Mouse (Mus musculus): ENCODE measurements around the gene Hs3st3b1. TPM values are rescaled to one million over a fixed set of nuclear protein-coding genes. Genes with fewer than 3 reads are reported as not detected.

Gene Hs3st3b1
- polyA plus RNA-seq, 1 experiment from 2014 or later: 14.5 TPM

- no peaks in the 10 kb centered on the region; the same call in none of the 2 replicates for H3K4me1 ChIP-seq (ENCODE audit: control insufficient read depth, low read depth, low read length)
- no peak overlapping the region for H3K27ac ChIP-seq (ENCODE audit: low read length)
These were observed 17.3 kb downstream of the Hs3st3b1 start for GRCm38 (mm10) chr11:63904787-63905186.

GRCm38 (mm10) chr11:63898509-63899168 is 23.5 kb downstream of the Hs3st3b1 start:
- Histone ChIP-seq H3K27ac (ENCODE audit: low read length) (no peak overlapping the region), H3K36me3 (ENCODE audit: control insufficient read depth, insufficient read depth) (no peaks in the 10 kb centered on the region), H3K9ac (ENCODE audit: low read depth, low read length) (no peak overlapping the region), H3K4me1 (ENCODE audit: control insufficient read depth, low read depth, low read length) (peaks cover 2% of the 10 kb centered on the region; the same call in 1 of the 2 replicates), H3K4me3 (ENCODE audit: low read depth, low read length) (no peak overlapping the region), H3K9me3 (replicated peaks; ENCODE audit: control insufficient read depth, low read length) (no peaks in the 10 kb centered on the region), H3K4me2 (ENCODE audit: low read depth, low read length) (no peak overlapping the region), H3K27me3 (ENCODE audit: control insufficient read depth, insufficient read depth, low read depth, low read length) (no peaks in the 10 kb centered on the region)
- no peak for ATAC-seq (ENCODE audit: low read depth)
- 36% methylated on average over 9 of the region's 9 CpGs for WGBS (ENCODE audit: insufficient replicate concordance)

More at GRCm38 (mm10) chr11:63904787-63905186, 17.3 kb downstream of the Hs3st3b1 start:
- no peak for ATAC-seq (ENCODE audit: low read depth)
- H3K9ac ChIP-seq (ENCODE audit: low read depth, low read length): no peak overlapping the region
- H3K36me3 ChIP-seq (ENCODE audit: control insufficient read depth, insufficient read depth): no peaks in the 10 kb centered on the region
- H3K9me3 ChIP-seq (replicated peaks; ENCODE audit: control insufficient read depth, low read length): no peaks in the 10 kb centered on the region
- no peak overlapping the region for H3K4me3 ChIP-seq (ENCODE audit: low read depth, low read length)
- H3K27me3 ChIP-seq (ENCODE audit: control insufficient read depth, insufficient read depth, low read depth, low read length): no peaks in the 10 kb centered on the region
- no peak overlapping the region for H3K4me2 ChIP-seq (ENCODE audit: low read depth, low read length)
- WGBS (ENCODE audit: insufficient replicate concordance): 25% methylated on average over 4 of the region's 4 CpGs

DNA sequence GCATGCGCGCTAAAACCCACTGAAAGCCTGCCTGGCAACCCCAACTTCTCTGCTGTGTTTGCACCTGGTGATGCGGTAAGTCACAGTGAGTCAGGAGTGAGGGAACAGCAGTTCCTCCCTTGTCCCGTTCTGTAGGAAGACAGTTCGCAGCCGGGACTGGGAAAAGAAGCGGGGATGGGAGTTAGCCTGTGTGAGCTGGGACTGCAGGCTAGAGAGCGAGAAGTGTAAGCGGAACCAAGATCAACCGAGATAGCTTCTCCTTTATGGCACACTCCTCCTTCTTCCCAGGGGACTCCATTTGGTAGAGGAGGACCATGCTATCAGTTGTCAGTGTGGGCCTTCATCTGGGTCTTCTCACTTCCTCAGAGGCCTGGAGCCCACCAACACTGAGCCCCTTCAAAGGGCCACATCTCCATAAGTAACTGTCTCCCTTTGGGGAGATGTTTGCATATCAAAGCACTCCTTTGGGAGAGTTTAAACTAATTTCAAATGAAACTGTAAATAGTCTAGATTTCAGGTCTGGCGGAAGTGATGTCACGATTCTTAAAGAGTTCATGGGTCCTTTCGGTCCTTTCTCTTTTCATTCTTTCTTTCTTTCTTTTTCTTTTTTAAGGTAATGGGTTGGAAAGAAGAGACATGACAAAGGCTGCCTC is 24.1 kb downstream of the Hs3st3b1 start:
- ATAC-seq (ENCODE audit: low read depth): no peak

DNA sequence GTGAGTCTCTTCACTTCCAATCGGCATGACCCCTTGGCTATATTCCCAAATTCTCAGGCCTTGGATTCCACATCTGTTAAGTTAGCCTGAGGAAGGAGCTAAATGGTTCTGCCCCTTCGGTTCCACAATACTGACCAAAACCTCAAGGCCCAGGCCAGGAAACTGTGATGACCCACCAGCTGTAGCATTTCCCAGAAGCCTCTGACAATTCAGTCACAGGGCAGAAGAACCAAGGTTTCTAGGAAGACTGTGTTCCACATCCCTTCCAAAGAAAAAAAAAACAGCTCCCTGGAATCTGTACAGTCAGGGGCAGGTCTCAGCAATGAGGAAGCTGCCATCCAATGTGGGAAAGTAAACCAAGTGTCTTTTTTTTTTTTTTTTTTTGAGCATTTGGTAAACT is 25.1 kb downstream of the Hs3st3b1 start:
- Histone ChIP-seq H3K4me1 (ENCODE audit: control insufficient read depth, low read depth, low read length) (peaks cover 2% of the 10 kb centered on the region; the same call in 1 of the 2 replicates), H3K4me3 (ENCODE audit: low read depth, low read length) (no peak overlapping the region), H3K36me3 (ENCODE audit: control insufficient read depth, insufficient read depth) (no peaks in the 10 kb centered on the region), H3K27ac (ENCODE audit: low read length) (no peak overlapping the region), H3K9me3 (replicated peaks; ENCODE audit: control insufficient read depth, low read length) (no peaks in the 10 kb centered on the region), H3K4me2 (ENCODE audit: low read depth, low read length) (no peak overlapping the region), H3K27me3 (ENCODE audit: control insufficient read depth, insufficient read depth, low read depth, low read length) (no peaks in the 10 kb centered on the region), H3K9ac (ENCODE audit: low read depth, low read length) (no peak overlapping the region)
- WGBS (ENCODE audit: insufficient replicate concordance): 53% methylated on average over 2 of the region's 2 CpGs
- no peak for ATAC-seq (ENCODE audit: low read depth)

More for the DNA sequence above, 24.1 kb downstream of the Hs3st3b1 start:
- no peak overlapping the region for H3K4me2 ChIP-seq (ENCODE audit: low read depth, low read length)
- no peak overlapping the region for H3K27ac ChIP-seq (ENCODE audit: low read length)
- 62% methylated on average over 13 of the region's 13 CpGs for WGBS (ENCODE audit: insufficient replicate concordance)
- no peaks in the 10 kb centered on the region for H3K36me3 ChIP-seq (ENCODE audit: control insufficient read depth, insufficient read depth)
- H3K4me3 ChIP-seq (ENCODE audit: low read depth, low read length): no peak overlapping the region
- H3K9ac ChIP-seq (ENCODE audit: low read depth, low read length): no peak overlapping the region
- H3K27me3 ChIP-seq (ENCODE audit: control insufficient read depth, insufficient read depth, low read depth, low read length): no peaks in the 10 kb centered on the region
- H3K9me3 ChIP-seq (replicated peaks; ENCODE audit: control insufficient read depth, low read length): no peaks in the 10 kb centered on the region
- peaks cover 2% of the 10 kb centered on the region; the same call in 1 of the 2 replicates for H3K4me1 ChIP-seq (ENCODE audit: control insufficient read depth, low read depth, low read length)

- Histone ChIP-seq H3K4me2 (ENCODE audit: low read depth, low read length) (no peak overlapping the region), H3K27ac (ENCODE audit: low read length) (no peak overlapping the region), H3K4me1 (ENCODE audit: control insufficient read depth, low read depth, low read length) (peaks cover 2% of the 10 kb centered on the region; the same call in 1 of the 2 replicates), H3K9me3 (replicated peaks; ENCODE audit: control insufficient read depth, low read length) (no peaks in the 10 kb centered on the region), H3K4me3 (ENCODE audit: low read depth, low read length) (no peak overlapping the region), H3K27me3 (ENCODE audit: control insufficient read depth, insufficient read depth, low read depth, low read length) (no peaks in the 10 kb centered on the region), H3K9ac (ENCODE audit: low read depth, low read length) (no peak overlapping the region), H3K36me3 (ENCODE audit: control insufficient read depth, insufficient read depth) (no peaks in the 10 kb centered on the region)
- ATAC-seq (ENCODE audit: low read depth): no peak; the same call in 1 of the 2 replicates
- 53% methylated on average over 6 of the region's 6 CpGs for WGBS (ENCODE audit: insufficient replicate concordance)
These were observed 27.9 kb downstream of the Hs3st3b1 start for GRCm38 (mm10) chr11:63894188-63894587.

DNA sequence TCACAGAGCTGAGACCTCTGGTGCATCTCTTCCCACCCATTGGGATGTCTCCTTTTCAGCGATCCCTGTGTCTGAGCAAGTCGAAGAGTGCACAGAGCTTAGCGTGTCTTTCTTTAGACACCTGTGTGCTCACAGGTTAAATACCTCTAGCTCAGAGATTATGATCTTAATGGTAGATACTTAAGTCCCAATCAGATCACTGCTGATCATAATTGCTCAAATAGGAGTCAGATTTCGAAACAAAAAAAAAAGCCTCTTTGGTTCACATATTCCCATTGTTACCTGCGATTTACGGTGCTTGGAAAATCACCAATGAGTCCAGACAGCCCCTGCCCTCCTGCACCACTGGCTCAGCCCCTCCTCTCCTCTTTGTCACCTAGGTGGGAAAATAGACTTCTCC is 28.5 kb downstream of the Hs3st3b1 start:
- Histone ChIP-seq H3K27ac (ENCODE audit: low read length) (no peak overlapping the region), H3K9ac (ENCODE audit: low read depth, low read length) (no peak overlapping the region), H3K4me1 (ENCODE audit: control insufficient read depth, low read depth, low read length) (peaks cover 2% of the 10 kb centered on the region; the same call in 1 of the 2 replicates), H3K27me3 (ENCODE audit: control insufficient read depth, insufficient read depth, low read depth, low read length) (no peaks in the 10 kb centered on the region), H3K36me3 (ENCODE audit: control insufficient read depth, insufficient read depth) (no peaks in the 10 kb centered on the region), H3K9me3 (replicated peaks; ENCODE audit: control insufficient read depth, low read length) (no peaks in the 10 kb centered on the region), H3K4me3 (ENCODE audit: low read depth, low read length) (no peak overlapping the region), H3K4me2 (ENCODE audit: low read depth, low read length) (no peak overlapping the region)
- WGBS (ENCODE audit: insufficient replicate concordance): 80% methylated on average over 6 of the region's 6 CpGs
- ATAC-seq (ENCODE audit: low read depth): no peak

DNA sequence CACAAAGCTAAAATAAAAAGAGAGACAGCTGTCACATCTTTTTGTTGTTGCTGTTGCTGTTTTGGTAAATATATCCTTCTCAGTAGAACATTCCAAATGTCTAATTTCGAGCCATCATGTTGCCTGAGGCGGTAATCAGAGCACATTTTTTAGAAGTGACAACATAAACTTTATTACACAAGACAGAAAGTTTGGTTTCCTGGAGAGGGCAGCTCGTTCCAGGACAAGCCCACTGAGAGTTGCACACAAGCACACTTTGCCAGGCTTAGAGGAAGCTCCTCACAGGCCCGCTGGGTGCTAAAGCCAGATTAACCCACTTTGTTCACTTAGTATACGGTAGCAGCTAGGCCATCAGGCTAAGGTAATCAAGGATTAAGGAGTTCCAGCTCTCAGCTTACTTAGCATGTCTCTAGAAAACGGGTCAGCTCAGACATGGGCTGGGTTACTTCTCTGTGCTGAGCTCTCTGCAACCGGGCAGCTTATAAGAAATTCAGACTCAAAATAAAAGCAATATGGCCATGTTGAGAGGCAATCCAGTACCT is 30.5 kb downstream of the Hs3st3b1 start:
- Histone ChIP-seq H3K4me1 (ENCODE audit: control insufficient read depth, low read depth, low read length) (peaks cover 2% of the 10 kb centered on the region; the same call in 1 of the 2 replicates), H3K9me3 (replicated peaks; ENCODE audit: control insufficient read depth, low read length) (no peaks in the 10 kb centered on the region), H3K27ac (ENCODE audit: low read length) (no peak overlapping the region), H3K9ac (ENCODE audit: low read depth, low read length) (no peak overlapping the region), H3K36me3 (ENCODE audit: control insufficient read depth, insufficient read depth) (no peaks in the 10 kb centered on the region), H3K27me3 (ENCODE audit: control insufficient read depth, insufficient read depth, low read depth, low read length) (no peaks in the 10 kb centered on the region), H3K4me3 (ENCODE audit: low read depth, low read length) (no peak overlapping the region), H3K4me2 (ENCODE audit: low read depth, low read length) (no peak overlapping the region)
- WGBS (ENCODE audit: insufficient replicate concordance): 44% methylated on average over 7 of the region's 7 CpGs
- no peak for ATAC-seq (ENCODE audit: low read depth)

DNA sequence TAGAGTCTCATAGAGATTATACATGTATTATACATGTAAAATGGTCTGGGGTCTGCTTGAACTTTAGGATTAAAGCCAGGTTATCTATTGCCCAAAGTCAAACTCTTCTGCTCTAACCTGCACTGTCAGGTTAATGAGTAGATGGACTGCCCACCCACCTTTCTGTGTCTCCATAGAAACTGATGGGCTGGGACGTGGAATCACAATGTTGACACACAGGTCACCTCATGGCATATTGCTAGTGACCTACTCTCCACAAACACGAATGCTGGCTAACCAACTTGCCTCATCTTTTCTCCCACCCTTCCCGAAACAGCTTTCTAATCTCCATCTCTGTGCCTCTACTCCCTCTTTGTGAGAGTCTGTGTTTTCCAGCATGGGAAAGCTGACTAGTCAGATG is 38.7 kb downstream of the Hs3st3b1 start:
- 50% methylated on average over 3 of the region's 3 CpGs for WGBS (ENCODE audit: insufficient replicate concordance)
- H3K9me3 ChIP-seq (replicated peaks; ENCODE audit: control insufficient read depth, low read length): no peaks in the 10 kb centered on the region
- H3K9ac ChIP-seq (ENCODE audit: low read depth, low read length): no peak overlapping the region
- no peak overlapping the region for H3K4me3 ChIP-seq (ENCODE audit: low read depth, low read length)
- no peaks in the 10 kb centered on the region for H3K27me3 ChIP-seq (ENCODE audit: control insufficient read depth, insufficient read depth, low read depth, low read length)
- ATAC-seq (ENCODE audit: low read depth): peak; percentile 56
- H3K4me2 ChIP-seq (ENCODE audit: low read depth, low read length): no peak overlapping the region
- H3K4me1 ChIP-seq (ENCODE audit: control insufficient read depth, low read depth, low read length): peaks cover 5% of the 10 kb centered on the region; the same call in 1 of the 2 replicates
- peak overlapping the region; percentile 54 for H3K27ac ChIP-seq (ENCODE audit: low read length)
- H3K36me3 ChIP-seq (ENCODE audit: control insufficient read depth, insufficient read depth): no peaks in the 10 kb centered on the region

DNA sequence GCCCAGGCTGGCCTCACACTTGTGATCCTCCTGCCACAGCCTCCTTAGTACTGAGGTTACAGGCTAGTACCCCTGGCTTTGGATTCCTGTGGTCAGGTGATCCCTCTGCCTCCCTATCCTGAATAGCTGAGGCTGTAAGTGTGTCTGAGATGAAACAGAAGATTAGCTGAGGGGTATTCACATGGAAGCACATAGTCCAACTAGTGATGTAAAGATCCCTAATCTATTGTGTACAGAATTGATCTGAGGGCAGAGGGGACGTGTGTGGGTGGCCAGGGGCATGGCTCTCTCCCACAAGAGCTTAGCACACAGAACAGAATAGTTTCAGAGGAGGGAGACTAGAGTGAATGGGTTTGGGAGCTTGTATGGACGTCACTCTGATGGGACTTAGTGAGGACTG is 41.8 kb downstream of the Hs3st3b1 start:
- Histone ChIP-seq H3K36me3 (ENCODE audit: control insufficient read depth, insufficient read depth) (no peaks in the 10 kb centered on the region), H3K4me3 (ENCODE audit: low read depth, low read length) (no peak overlapping the region), H3K27ac (ENCODE audit: low read length) (peak overlapping the region; percentile 71), H3K9ac (ENCODE audit: low read depth, low read length) (no peak overlapping the region), H3K27me3 (ENCODE audit: control insufficient read depth, insufficient read depth, low read depth, low read length) (no peaks in the 10 kb centered on the region), H3K4me1 (ENCODE audit: control insufficient read depth, low read depth, low read length) (peaks cover 5% of the 10 kb centered on the region; the same call in 1 of the 2 replicates), H3K9me3 (replicated peaks; ENCODE audit: control insufficient read depth, low read length) (no peaks in the 10 kb centered on the region), H3K4me2 (ENCODE audit: low read depth, low read length) (no peak overlapping the region)
- ATAC-seq (ENCODE audit: low read depth): peak; percentile 86
- WGBS (ENCODE audit: insufficient replicate concordance): 19% methylated on average over 2 of the region's 2 CpGs

All from liver, embryonic 16.5 days (tissue).